Mouse (Mus musculus) MEL-GATA-1-ER (cell line): ENCODE measurements around the gene Slc9a9.

ENCODE experiments used
- DNase-seq: peaks from one replicate; pipeline ENCODE4 v3.0.0-alpha.2; 2012; ENCODE audit warnings: low read depth; ENCODE audit errors: extremely low read depth

Slc9a9 gene

GRCm38 (mm10) chr9:94837384-94837783 lies 167.7 kb downstream of the Slc9a9 start:
- DNase-seq = no peak

- no peak for DNase-seq
Observed at GRCm38 (mm10) chr9:94838479-94839031, 168.8 kb downstream of the Slc9a9 start.

GRCm38 (mm10) chr9:94839204-94839603 lies 169.5 kb downstream of the Slc9a9 start:
- DNase-seq = no peak

- DNase-seq = no peak
Observed at GRCm38 (mm10) chr9:94840398-94840797, 170.7 kb downstream of the Slc9a9 start.

- no peak for DNase-seq
Observed at GRCm38 (mm10) chr9:94840972-94841371, 171.3 kb downstream of the Slc9a9 start.

- DNase-seq = no peak
Observed at GRCm38 (mm10) chr9:94844176-94844575, 174.5 kb downstream of the Slc9a9 start.

- no peak for DNase-seq
Observed at GRCm38 (mm10) chr9:94847624-94848023, 177.9 kb downstream of the Slc9a9 start.

GRCm38 (mm10) chr9:94851550-94851949 lies 181.8 kb downstream of the Slc9a9 start:
- no peak for DNase-seq

- DNase-seq = no peak
Observed at GRCm38 (mm10) chr9:94856093-94856492, 186.4 kb downstream of the Slc9a9 start.

- no peak for DNase-seq
Observed at GRCm38 (mm10) chr9:94868557-94868956, 198.8 kb downstream of the Slc9a9 start.

- no peak for DNase-seq
Observed at GRCm38 (mm10) chr9:94869023-94869799, 199.5 kb downstream of the Slc9a9 start.

GRCm38 (mm10) chr9:94882517-94882916 lies 212.8 kb downstream of the Slc9a9 start:
- no peak for DNase-seq

GRCm38 (mm10) chr9:94883435-94883834 lies 213.7 kb downstream of the Slc9a9 start:
- DNase-seq = no peak

GRCm38 (mm10) chr9:94885151-94885550 lies 215.4 kb downstream of the Slc9a9 start:
- DNase-seq = no peak

GRCm38 (mm10) chr9:94889647-94890046 lies 219.9 kb downstream of the Slc9a9 start:
- DNase-seq = no peak

- DNase-seq = no peak
Observed at GRCm38 (mm10) chr9:94895882-94896281, 226.2 kb downstream of the Slc9a9 start.

- DNase-seq = no peak
Observed at GRCm38 (mm10) chr9:94904180-94904579, 234.5 kb downstream of the Slc9a9 start.

GRCm38 (mm10) chr9:94907020-94907610 lies 237.4 kb downstream of the Slc9a9 start:
- DNase-seq = no peak

GRCm38 (mm10) chr9:94912071-94912470 lies 242.4 kb downstream of the Slc9a9 start:
- no peak for DNase-seq

GRCm38 (mm10) chr9:94922062-94922461 lies 252.4 kb downstream of the Slc9a9 start:
- DNase-seq = no peak

GRCm38 (mm10) chr9:94925845-94926244 lies 256.1 kb downstream of the Slc9a9 start:
- DNase-seq = no peak

- no peak for DNase-seq
Observed at GRCm38 (mm10) chr9:94927101-94927500, 257.4 kb downstream of the Slc9a9 start.
